Mouse (Mus musculus): Measurements from ENCODE around the gene Fignl2.

The Fignl2 gene

DNA sequence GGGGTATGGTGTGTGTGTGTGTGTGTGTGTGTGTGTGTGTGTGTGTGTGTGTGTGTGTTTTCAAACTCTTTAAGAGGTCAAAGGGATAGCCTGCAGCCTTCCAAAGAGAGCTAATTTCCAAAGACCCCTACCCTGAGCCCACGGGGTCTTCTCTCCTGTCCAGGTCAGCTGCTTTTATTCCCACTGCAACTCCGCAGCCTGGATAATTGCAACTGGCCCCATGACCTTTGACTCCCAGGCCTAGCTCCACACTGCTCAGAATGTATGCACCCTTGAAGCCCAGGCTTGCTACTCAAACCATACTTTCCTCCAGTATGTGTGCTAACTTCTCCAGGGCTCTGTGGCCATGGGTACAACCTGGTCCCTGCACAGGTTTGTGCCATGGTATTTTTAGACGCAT, 17.0 kb upstream of the Fignl2 start:
- in situ Hi-C loops (cut with MboI; ENCODE audit: low pct_unique_long_range_greater_than_20kb in 1 of 2, low sequenced_read_pairs in 2 of 2, unreplicated experiment in 1 of 2): no loop called here

DNA sequence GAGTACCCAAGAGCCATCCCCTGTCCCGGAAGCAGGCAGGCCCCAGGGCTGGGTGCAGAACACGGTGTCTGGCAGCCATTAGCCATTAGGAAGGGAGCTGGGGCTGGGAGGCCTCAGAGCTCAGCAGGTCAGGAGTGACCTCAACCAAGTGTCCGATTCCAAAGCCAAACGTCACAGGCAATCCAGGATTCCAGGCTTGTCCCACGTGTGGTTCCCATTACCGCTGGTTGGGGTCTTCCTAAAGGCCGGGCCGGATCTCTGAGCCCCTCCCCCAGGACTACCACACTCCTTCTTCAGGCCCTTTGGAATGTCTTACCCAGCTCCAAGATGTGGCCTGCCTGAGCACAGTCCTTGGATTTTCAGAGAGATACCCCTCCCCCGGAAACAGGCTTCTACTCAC, 16.6 kb upstream of the Fignl2 start:
- in situ Hi-C loops (cut with MboI; ENCODE audit: low pct_unique_long_range_greater_than_20kb in 1 of 2, low sequenced_read_pairs in 2 of 2, unreplicated experiment in 1 of 2): no loop called here

DNA sequence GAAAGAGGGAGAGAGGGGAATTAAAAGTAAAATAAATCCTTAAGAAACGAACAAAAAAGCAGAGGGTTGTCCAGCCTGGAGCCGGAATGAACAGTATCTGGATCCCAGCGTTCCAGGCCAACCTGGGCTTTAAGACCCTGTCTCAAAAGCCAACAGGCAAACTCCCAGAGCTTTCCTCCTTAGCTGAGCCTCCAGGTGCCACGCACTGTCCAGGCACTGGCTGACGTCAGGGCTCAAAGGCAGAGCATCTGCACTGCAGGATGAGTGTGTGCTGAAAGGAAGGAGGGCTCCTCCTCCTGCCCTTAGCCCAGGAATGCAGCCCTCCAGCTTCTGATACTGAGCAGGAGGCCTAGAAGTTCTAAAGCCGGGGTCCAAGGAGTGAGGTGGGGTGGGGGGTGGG, 15.6 kb upstream of the Fignl2 start:
- in situ Hi-C loops (cut with MboI; ENCODE audit: low pct_unique_long_range_greater_than_20kb in 1 of 2, low sequenced_read_pairs in 2 of 2, unreplicated experiment in 1 of 2): no loop called here

DNA sequence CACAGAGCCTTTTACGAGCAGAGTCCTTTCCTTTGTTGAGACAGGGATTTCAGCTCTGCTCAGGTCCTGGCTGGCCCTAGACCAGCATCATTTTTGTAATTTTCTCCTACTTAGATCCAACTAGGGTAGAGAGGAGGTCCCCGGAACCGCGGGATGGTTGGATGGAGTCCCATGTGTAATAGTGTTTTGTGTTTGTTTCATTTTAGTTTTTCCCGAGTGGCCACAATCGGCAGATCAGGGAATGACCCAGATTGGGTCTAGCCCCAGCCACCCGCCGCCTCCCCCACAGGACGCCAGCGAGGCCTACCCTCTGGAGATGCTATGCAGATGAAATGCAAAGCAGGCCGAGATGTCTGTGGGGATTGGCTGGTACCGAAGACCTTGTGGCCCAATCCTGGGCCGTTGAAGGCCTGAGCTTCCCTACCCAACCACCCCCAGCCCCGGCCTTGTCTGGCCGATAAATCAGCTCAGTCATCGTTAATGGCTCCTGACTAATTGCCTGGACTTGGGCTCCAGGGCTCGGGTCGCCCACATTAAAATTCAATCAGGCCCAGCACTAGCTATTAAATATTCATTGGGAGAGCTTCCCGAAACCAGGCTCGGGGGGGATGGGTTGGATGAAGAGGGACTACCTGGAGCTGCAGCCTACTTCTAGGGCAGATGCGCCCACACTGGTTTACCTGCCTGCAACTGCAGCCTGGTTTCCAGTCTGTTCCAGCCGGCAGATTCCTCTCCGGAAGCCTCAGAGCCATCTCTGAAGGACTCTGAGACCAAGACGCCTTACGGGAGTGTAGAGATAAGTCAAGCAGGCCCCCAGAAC, 14.7 kb upstream of the Fignl2 start:
- in situ Hi-C loops (cut with MboI; ENCODE audit: low pct_unique_long_range_greater_than_20kb in 1 of 2, low sequenced_read_pairs in 2 of 2, unreplicated experiment in 1 of 2): no loop called here

DNA sequence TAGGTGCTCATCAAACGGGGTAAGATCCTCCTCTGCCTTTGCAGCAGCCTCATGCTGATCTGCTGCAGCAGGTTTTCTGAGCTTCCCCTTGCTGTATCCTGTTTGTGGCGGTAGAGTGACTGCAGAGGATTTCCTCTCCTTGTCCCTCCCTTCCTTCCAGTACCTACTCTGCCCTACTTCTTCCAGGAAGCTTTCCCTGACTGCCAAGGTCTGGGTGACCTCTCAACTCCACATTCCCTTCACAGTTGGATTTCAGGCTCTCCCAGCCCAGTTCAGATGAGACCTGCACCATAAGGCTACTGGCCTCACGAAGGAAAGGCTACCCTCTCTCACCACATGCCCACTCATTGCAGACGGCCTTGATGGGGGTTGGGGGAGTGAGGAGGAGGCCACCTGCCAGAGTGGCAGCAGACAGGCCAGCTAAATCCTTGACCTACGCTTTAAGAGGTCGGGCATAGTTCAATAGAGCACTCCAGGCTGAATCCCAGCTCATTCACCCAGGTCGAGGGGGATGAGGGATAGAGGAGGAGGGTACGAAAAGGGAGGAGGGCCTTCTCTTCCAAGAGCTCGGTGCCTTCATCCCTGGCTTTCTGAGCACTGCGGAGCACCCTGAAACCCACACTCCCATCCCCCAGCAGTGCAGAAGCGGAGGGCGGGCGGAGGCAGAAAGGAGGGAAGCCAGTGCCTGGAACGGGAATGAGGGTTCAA, 13.9 kb upstream of the Fignl2 start:
- in situ Hi-C loops (cut with MboI; ENCODE audit: low pct_unique_long_range_greater_than_20kb in 1 of 2, low sequenced_read_pairs in 2 of 2, unreplicated experiment in 1 of 2): no loop called here

DNA sequence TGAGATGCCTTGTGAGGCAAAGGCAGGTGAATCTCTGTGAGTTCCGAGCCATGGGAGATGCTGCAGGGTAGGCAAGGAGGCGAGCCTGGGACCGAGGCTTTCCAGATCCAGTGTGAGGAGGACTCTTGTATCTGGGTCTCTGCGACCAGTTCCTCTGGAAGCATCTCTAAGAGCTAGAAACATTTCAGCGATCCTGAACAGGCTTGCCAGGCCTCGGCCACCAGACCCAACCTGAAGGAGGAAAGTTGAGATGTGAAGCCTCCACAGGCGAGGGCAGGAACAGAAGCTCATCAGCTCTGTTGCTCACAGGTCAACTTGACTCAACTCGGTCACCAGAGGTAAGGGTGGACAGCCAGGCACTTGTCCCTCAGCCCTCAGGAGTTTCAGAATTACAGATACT, 13.2 kb upstream of the Fignl2 start:
- in situ Hi-C loops (cut with MboI; ENCODE audit: low pct_unique_long_range_greater_than_20kb in 1 of 2, low sequenced_read_pairs in 2 of 2, unreplicated experiment in 1 of 2): no loop called here

DNA sequence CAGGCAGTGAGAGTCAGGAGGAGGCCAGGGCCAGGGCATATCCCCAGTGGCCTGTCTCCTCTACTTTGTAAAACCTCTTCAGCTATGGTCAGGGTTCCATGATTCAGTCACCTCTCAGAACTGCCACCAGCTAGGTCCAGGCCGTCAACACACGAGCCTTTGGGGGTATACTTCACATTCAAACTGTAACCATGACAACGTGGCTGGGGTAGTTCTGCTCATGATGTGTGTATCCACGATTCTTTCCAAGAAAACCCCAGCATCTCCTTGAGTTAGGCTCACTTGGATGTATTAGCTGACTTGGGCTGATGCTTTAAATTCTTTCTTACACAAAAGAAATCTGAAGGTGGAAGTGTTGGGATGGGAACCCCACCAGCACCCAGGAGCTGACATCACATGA, 9.9 kb upstream of the Fignl2 start:
- in situ Hi-C loops (cut with MboI; ENCODE audit: low pct_unique_long_range_greater_than_20kb in 1 of 2, low sequenced_read_pairs in 2 of 2, unreplicated experiment in 1 of 2): no loop called here

DNA sequence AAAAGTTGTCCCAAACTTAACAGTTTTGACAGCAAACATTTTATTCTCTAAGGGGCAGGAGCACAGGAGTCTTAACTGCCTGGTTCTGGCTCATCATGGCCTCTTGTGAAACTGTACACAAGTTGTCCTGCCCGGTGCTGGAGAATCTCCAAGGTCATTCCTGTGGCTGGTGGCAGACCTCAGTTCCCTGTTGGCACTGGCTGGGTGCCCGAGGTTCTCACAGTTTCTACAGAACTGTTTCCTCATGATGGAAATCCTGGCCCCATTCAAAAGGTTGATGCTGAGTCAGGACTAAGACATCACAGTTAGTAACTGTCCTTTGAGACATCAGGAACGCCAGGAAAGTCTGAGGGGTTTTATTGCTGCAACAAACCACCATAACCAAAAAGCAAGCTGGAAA, 8.6 kb upstream of the Fignl2 start:
- in situ Hi-C loops (cut with MboI; ENCODE audit: low pct_unique_long_range_greater_than_20kb in 1 of 2, low sequenced_read_pairs in 2 of 2, unreplicated experiment in 1 of 2): no loop called here

DNA sequence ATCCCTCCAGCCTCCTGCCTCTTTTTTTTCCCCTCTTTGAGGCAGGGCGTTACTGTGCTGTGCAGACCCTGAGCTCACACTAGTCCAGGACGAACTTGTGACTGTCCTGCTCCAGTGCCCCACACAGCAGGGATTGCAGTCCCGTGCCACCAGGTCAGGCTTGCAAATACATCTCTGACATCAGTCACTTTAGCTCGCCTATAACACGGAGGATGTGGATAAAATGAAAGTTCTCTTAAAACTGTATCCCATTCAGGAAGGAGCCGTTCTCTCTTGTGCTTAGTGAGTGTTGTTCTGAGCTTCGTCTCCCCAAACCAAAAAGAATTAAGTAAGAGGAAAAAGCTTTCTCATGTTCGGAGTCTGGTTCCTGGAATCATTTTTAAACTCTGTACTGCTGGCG, 8.1 kb upstream of the Fignl2 start:
- in situ Hi-C loops (cut with MboI; ENCODE audit: low pct_unique_long_range_greater_than_20kb in 1 of 2, low sequenced_read_pairs in 2 of 2, unreplicated experiment in 1 of 2): no loop called here

DNA sequence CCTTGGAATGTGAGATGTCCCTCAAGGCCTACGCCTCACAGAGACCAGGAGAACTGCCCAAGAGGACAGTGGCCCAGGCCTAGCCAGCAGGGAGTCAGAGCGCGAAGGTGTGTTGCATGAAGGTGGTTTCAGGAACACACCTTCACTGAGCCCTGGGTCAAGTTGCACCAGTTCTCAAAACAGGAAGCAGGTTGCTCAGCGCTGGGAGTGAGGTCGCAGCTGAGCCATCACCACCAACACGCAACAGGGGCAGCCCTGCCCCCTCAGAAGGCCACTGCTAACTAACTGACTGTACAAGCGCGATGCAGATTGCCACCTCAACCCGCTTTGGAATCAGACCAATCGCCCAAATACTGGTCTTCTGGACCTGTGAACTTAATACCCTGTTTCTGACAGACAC, 6.1 kb upstream of the Fignl2 start:
- in situ Hi-C loops (cut with MboI; ENCODE audit: low pct_unique_long_range_greater_than_20kb in 1 of 2, low sequenced_read_pairs in 2 of 2, unreplicated experiment in 1 of 2): no loop called here

DNA sequence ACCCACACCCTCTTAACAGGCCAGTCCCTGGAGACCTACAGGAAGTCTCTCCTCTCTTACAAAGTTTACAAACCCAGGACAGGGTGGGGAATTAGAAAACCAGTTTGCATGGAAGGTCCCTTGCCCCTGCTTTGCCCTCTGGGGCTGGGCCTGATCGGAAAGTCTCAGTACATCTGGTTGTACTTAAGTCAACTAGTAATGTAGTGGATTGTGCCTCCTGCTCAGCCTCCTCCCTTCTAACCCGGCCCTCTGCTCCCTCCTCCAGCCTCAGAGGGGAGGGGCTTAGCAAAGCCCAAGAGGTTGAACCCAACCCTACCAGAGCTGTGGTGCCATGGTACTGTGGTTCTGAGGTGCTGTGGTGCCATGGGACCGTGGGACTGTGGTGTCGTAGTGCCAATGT, 3.9 kb upstream of the Fignl2 start:
- in situ Hi-C loops (cut with MboI; ENCODE audit: low pct_unique_long_range_greater_than_20kb in 1 of 2, low sequenced_read_pairs in 2 of 2, unreplicated experiment in 1 of 2): no loop called here

DNA sequence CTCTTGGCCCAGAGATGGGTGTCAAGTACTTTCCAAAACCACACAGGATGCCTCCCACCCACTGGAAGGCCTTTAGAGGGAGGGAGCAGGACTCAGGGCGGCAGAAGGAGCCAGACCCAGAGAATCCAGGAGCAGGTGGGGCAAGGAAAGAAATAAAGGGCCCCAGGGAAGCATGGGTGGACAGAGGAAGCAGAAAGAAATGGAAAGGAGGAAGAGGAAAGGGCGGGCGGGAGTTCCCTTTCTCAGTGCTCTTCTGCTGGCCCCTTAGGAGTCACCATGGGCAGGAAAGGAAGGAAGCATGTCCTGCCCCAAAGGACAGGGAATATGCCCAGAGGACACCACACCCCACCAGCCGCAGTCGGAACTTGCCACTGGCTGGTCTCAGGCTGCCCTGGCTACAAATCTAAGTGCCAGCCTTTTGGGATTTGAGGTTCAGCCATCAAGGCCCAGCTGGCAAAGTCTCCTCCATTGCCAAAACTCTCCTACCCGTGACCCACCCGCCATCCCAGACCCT, 2.7 kb upstream of the Fignl2 start:
- in situ Hi-C loops (cut with MboI; ENCODE audit: low pct_unique_long_range_greater_than_20kb in 1 of 2, low sequenced_read_pairs in 2 of 2, unreplicated experiment in 1 of 2): no loop called here

DNA sequence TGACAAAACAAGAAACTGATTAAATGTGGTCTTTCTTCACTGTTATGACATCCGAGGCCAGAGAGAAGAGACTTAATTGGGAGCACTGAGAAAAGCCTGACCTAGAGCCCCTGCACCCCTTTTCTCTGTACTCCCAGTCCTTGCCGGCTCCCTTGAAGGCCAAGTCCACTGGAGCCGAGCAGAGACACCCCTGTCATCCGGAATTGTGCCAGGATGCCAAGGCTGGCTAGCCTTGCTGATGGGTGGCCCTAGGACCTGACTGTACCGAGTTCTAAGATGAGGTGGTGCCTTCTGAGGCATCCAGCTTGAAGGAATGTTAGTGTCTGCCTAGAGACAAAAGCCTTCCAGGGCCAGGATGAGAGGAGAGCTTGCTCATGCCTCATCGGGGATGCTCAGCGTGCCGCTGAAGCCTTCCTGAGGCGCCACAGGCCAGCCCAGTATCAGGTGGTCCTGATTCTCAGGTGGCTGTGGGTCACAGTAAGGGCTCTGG, 1.7 kb upstream of the Fignl2 start:
- in situ Hi-C loops (cut with MboI; ENCODE audit: low pct_unique_long_range_greater_than_20kb in 1 of 2, low sequenced_read_pairs in 2 of 2, unreplicated experiment in 1 of 2): no loop called here

DNA sequence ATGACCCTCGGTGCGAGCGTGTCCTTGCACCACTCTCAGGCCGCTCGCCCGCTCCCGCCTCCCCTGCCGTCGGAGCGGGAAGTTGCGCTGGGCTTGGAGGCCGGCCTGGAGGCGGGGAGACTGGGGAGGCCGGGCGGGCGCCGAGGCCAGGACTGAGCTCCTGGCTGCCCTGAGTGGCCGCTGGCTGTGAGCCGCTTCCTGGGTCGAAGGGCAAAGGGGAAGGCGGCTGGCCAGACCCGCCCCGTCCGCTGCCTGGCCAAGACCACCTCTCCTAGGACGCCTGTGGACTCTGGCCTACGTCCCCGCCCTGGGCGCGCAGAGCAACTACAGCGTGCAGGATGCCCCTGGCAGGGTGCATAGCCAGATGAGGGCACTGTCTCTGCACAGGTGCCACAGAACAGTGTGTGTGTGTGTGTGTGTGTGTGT, 377 bp upstream of the Fignl2 start:
- in situ Hi-C loops (cut with MboI; ENCODE audit: low pct_unique_long_range_greater_than_20kb in 1 of 2, low sequenced_read_pairs in 2 of 2, unreplicated experiment in 1 of 2): no loop called here

DNA sequence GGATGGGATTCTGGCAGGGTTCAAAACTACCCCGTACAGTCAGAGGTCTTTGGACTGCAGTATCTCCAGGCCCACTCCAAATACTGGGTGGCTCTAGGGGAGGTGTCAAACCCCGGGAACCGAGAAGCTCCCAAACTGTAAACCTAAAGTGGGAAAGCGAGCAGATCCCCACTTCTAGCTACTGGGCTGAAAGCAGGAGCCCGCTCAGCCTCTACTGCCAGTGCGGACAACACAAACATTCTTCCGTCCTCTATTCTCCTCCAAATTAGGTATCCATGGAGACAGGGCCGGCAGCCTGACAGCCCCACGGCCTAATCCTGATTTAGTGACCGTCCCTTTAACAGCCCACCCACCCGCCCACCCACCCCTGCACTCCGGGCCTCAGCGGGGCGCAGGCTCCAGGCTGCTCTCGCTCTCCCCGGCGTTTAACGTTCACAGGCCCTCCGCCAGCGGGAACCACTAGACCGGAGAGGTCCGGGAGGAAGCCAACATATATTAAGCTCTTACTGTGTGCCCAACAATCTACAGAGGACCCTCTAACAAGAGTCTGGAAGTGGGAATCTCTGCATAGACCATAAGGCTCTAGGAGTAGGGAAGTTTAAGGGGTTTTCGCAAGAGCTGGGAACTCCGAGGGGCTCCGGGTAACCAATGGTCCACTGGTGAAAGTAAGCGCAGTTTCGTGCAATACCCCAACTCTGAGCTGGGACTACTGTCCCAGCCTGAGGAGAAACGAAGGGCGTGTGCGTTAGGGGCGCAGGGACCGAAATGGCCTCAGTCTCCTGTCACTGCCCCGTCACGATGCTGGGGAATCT, 1.2 kb downstream of the Fignl2 start:
- in situ Hi-C loops (cut with MboI; ENCODE audit: low pct_unique_long_range_greater_than_20kb in 1 of 2, low sequenced_read_pairs in 2 of 2, unreplicated experiment in 1 of 2): no loop called here

DNA sequence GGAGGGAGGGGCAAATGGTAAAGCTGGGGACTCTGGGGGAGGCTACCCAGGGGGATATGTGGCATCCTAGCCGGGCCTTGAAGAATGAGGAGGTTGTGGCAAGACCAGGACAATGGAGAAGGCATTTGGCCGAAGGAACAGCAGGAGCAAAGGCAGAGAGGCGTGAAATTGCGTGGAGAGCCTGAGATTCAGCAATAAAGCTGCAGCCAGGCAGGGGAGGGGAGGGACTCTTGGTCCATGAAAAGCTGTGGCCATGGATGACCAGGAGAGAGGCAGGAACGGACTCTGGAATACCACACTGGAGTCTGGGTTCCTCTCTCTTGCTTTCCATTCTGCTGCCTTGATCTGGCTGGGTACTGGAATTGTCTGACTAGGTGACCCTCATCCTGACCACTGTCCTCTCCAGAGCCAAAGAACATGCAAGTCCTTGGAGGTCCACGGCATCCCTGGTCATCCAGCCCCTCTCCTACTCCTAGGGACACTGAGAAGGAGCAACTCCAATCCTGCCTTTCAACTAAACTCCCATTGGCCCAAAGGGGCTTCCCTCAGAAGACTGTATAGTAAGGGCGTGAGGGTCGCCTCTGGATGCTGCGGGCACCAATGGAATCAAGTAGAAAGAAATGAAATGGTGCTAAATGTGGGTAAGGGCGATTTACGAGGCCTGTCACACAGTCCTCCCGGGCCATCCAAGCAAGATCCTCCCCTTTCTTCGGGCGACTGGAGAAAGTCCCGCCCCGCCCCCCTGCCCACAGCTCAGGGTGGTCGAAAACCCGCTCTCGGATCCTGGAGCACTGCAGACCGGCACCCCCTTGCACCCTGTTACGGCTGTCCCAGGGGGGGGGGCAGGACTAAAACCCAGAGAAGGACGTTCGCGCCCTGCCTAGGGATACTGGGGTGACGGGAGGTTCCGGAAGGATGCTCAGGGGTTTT, 2.0 kb downstream of the Fignl2 start:
- in situ Hi-C loops (cut with MboI; ENCODE audit: low pct_unique_long_range_greater_than_20kb in 1 of 2, low sequenced_read_pairs in 2 of 2, unreplicated experiment in 1 of 2): no loop called here

DNA sequence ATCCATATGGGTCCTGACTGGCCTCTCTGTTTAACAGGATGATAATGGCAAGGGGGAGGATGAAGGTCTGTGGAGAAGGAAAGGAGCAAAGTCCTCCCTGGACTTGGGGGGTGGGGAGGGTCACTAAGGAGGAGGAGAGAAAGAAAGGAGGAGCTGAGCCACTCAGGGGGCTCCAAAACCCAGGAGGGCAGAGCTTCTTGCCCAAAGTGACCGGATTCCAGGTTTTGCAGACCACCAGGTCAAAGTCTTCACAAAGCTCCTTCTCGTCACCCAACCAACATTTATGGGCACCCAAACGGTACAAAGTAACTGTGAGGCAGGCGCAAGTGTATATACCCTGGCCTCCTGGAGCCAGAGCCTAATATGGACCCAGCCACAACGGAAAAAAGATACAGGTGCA, 2.7 kb downstream of the Fignl2 start:
- in situ Hi-C loops (cut with MboI; ENCODE audit: low pct_unique_long_range_greater_than_20kb in 1 of 2, low sequenced_read_pairs in 2 of 2, unreplicated experiment in 1 of 2): no loop called here

DNA sequence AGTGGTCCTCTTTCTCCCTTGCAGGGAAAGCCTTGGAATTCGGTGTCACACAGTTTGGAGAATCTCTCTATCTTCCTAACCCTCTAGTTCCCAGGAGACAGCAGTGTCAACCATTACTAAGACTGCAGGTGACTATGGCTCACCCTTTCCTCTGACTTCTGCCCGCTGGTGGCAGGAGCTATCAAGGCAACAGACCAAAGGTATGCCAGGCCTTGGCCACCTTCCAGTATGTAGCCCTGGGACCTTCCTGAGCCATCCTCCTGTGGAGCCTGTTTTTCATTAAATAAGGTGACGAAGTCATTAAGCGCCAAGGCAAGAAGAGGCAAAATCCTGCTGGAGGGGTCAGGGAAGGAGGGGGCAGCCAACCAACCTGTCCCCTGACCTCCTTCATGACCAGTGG, 3.2 kb downstream of the Fignl2 start:
- in situ Hi-C loops (cut with MboI; ENCODE audit: low pct_unique_long_range_greater_than_20kb in 1 of 2, low sequenced_read_pairs in 2 of 2, unreplicated experiment in 1 of 2): no loop called here
